Mouse (Mus musculus) spleen, postnatal 14 days (tissue): Measurements from ENCODE around the gene Atxn7.
"Not testable (repeated sequence)": the region's sequence is repeated elsewhere in the genome, so short reads cannot be mapped to it uniquely, and the experiment has no call there.

ENCODE experiments used
- DNase-seq, 2 experiments: peaks; one replicate each; pipeline ENCODE4 v3.0.0; 2021 to 2022; ENCODE audit warnings: low spot score in 2 of 2

The Atxn7 gene

GRCm38 (mm10) chr14:13961401-13962112 is at the start of gene Atxn7, which contains the start of gene Thoc7:
Gene Atxn7 (plus strand): TSS chr14:13961440.
Gene Thoc7 (minus strand): TSS chr14:13961852.
- peak; percentile 37 to 47 for DNase-seq

- no peak for DNase-seq
These were observed 46.7 kb upstream of the Atxn7 start, which contains the start of gene Gm281 for GRCm38 (mm10) chr14:13914387-13915082. Gene Gm281 (minus strand): TSS chr14:13914478.

- no peak for DNase-seq
These were observed 46.0 kb upstream of the Atxn7 start for GRCm38 (mm10) chr14:13915207-13915606.

GRCm38 (mm10) chr14:13917208-13917607 is 44.0 kb upstream of the Atxn7 start:
- no peak for DNase-seq

- peak in 1 of 2 experiments; percentile 19 for DNase-seq
These were observed 43.6 kb upstream of the Atxn7 start for GRCm38 (mm10) chr14:13917630-13918029.

GRCm38 (mm10) chr14:13933290-13934051 is 27.8 kb upstream of the Atxn7 start:
- no peak for DNase-seq

- DNase-seq, result no peak
These were observed 27.2 kb upstream of the Atxn7 start for GRCm38 (mm10) chr14:13934052-13934371.

GRCm38 (mm10) chr14:13944686-13945085 is 16.6 kb upstream of the Atxn7 start:
- DNase-seq, result no peak

- DNase-seq, result no peak
These were observed 12.9 kb upstream of the Atxn7 start for GRCm38 (mm10) chr14:13948345-13948744.

- DNase-seq, result peak in 1 of 2 experiments; percentile 34
These were observed 10.8 kb upstream of the Atxn7 start for GRCm38 (mm10) chr14:13950401-13950800.

- DNase-seq, result not testable (repeated sequence)
These were observed 9.1 kb upstream of the Atxn7 start for GRCm38 (mm10) chr14:13952151-13952550.

- peak; percentile 19 to 25 for DNase-seq
These were observed 1.2 kb upstream of the Atxn7 start for GRCm38 (mm10) chr14:13960079-13960478.

- DNase-seq, result peak; percentile 25 to 54
These were observed 536 bp upstream of the Atxn7 start for GRCm38 (mm10) chr14:13960482-13961325.

GRCm38 (mm10) chr14:13962476-13962875 is 1.2 kb downstream of the Atxn7 start:
- DNase-seq, result no peak

- no peak for DNase-seq
These were observed 2.3 kb downstream of the Atxn7 start for GRCm38 (mm10) chr14:13963527-13963926.

GRCm38 (mm10) chr14:13967607-13968006 is 6.4 kb downstream of the Atxn7 start:
- no peak for DNase-seq

- no peak for DNase-seq
These were observed 7.2 kb downstream of the Atxn7 start for GRCm38 (mm10) chr14:13968476-13968875.

- DNase-seq, result no peak
These were observed 9.3 kb downstream of the Atxn7 start for GRCm38 (mm10) chr14:13970513-13970912.

- no peak for DNase-seq
These were observed 10.5 kb downstream of the Atxn7 start for GRCm38 (mm10) chr14:13971644-13972234.

- DNase-seq, result no peak
These were observed 16.3 kb downstream of the Atxn7 start for GRCm38 (mm10) chr14:13977498-13977897.

GRCm38 (mm10) chr14:13981286-13981685 is 20.0 kb downstream of the Atxn7 start:
- no peak for DNase-seq
